Mouse (Mus musculus) inflammation-experienced regulatory T-cells, adult 6 months (primary cell): ENCODE measurements around the gene Ncor1. TPM values are rescaled to one million over a fixed set of nuclear protein-coding genes. Genes with fewer than 3 reads are reported as not detected.
"Not testable (repeated sequence)": the region's sequence is repeated elsewhere in the genome, so short reads cannot be mapped to it uniquely, and the experiment has no call there.

Source experiments
- ATAC-seq: one replicate; pipeline ENCODE4 v1.8.0; 2017
- polyA plus RNA-seq, 3 experiments: library from polyadenylated mRNA; unstranded; fragments of 100-300 nt; shearing (Covaris generic); gene quantifications; one replicate each; pipeline ENCODE4 v1.2.1; 2017

Ncor1 gene
- polyA plus RNA-seq, 3 experiments from 2014 or later, result 165 to 215 (median 193) TPM

DNA sequence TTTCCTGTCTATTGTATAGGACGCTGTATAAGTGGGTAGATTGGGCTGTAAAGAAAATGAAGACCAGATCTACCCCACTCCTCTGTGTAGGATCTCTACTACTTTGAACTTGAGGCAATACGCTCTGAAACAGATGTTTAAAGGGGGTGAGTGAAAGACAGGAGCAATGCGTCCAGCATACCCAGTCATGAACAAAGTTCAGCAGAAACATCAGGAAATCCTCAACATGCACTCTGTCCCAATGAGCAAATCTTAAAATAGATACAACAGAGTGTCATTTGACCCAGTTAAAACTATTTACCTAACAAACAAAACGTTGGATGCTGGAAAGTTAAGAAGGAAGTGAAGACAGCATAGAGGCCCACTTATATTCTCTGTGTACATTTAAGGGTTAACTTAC is 106.4 kb downstream of the Ncor1 start:
- ATAC-seq, result no peak

DNA sequence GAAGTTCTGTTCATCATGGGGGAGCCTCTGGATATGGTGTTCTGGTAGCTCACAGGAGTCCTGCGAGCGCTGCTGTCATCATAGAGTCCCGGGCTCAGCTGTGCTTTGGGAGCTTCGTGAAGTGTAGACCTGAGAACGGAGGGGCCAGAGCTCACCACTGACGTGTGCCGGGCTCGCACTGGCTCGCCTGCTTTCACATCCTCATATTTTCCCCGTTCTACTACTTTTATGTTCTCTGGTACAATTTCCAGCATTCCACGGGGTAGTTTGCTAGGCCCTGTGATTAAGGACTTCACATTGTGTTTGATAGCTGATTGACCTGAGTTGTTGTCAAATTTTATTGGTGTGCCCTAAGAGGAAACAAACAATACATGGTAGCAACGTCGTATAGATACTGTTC is 115.3 kb downstream of the Ncor1 start:
- ATAC-seq, result no peak

DNA sequence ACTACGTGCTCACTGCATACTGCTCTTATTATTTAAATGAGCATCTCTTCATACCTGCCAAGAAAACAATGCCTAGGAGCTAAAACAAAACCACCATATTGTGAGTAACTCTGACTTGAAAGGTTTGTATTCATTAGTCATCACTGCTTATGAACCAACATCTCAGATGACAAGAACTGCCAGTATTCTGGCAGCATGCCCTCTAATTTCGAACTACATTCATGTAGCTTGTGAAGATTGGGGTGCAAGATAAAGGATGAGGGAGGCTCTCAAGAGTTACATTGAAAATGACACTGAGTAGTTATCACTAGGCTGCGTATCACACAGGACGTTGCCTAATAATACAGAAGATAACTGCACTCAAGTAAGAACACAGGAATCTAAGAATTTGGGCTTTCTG is 126.1 kb downstream of the Ncor1 start:
- ATAC-seq, result no peak

DNA sequence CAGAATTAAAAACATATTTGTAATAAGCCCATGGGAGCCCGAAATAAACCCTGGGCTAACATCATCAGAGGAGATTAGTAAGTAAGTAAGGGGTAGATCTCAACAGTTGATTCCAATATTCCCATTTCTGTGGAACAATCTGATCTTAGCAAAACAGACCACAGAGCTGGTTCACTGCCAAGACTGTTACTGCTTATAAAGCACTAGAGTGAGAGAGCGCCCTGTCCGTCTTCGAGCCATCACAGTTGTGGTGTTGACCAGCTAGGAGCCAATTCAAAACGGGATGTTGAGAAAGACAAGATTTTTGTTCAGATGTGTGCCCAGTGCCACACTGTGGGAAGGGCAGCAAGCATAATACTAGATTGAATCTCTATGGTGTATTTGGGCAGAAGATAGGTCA is 127.2 kb downstream of the Ncor1 start:
- no peak for ATAC-seq

DNA sequence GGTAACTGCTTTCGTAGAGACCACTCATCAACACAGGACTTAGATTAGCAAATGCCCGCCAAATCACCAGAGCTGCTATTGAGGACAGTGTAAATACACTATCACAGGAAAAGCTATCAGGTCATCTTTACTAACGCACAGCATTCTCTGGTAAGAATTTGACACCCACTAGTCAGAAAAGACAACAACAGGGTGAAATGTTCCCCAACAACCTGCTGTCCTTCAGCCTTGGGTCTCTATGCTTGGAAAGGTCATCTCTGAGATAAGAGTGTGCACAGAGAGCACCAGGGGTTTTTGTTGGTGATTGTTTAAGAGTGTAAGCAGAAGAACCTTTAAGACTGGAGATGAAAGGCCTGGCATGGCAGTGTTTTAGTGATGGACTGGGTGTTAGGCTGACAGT is 134.7 kb downstream of the Ncor1 start:
- no peak for ATAC-seq

DNA sequence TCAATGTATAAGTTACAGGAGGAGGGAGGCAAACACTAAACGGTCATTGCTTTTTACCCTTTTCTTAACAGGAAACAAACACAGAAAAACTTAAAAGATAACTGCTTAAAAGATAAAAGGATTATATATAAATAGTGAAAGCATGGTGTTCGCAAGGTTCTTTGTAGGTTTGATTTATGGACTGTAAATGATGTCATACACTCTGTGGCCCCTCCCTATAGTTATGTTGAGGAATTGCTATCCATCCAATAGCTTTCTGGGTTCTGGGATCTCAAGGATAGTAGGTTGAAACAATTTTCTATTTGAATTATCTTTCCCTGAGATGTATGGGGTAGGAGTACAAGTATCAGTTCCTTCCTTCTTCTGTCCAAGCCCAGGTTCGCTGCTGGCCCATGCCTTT is 138.2 kb downstream of the Ncor1 start:
- no peak for ATAC-seq

DNA sequence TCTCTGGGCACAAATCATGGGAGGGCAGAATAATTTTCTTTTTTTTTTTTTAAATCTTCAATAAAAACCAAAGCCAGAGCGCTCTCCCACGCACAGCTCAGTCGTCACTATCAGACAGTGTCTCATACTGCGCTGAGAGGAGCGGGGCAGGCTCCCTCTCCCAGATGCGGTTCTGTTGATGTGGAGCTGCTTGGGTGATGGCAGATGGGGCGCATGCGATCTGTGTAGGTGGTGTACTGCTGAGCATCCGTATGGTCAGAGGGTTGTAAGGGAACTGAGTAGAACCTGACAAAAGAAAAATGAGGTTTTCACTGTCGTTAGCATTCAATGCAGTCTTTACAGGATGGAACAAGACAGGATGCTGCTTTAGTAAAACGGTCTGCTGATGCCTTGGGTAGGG is 140.6 kb downstream of the Ncor1 start:
- no peak for ATAC-seq

DNA sequence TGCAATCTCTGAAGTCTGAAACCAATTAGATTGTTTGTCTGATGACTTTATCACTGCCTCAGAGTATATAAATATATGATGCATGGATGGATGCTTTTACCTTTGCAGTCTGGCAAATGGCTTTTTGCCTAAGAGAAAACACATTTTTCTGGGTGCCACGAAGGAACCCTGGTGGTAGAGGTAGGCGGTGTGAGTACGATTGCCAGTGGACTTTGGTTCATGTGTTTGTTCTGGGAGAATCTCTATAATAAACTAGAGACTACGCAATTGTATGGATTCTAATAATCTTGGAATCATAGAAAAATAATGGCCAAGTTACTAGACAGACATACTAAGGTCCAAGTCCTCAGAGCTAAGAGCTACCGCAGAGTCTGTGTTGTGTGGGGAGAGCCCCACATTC is 143.4 kb downstream of the Ncor1 start:
- no peak for ATAC-seq

DNA sequence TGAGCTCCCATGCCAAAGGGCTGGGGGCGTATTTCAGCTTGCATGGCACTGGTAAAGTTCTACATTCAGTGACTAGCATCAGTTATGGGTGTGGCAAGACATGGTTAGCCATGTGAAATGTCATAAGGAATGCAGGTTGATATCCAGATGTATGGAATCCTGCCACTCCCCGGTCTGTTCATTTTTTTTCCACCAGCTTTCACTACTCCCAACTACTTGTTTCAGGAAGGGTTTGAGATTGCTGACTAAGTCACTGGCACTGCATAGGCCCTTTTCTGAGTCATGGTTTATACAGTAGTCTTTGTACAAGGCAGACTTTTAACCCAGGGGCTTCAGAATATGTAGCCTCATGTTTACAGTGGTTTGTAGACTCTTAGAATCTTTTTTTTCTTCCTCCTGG is 149.0 kb downstream of the Ncor1 start:
- no peak for ATAC-seq

DNA sequence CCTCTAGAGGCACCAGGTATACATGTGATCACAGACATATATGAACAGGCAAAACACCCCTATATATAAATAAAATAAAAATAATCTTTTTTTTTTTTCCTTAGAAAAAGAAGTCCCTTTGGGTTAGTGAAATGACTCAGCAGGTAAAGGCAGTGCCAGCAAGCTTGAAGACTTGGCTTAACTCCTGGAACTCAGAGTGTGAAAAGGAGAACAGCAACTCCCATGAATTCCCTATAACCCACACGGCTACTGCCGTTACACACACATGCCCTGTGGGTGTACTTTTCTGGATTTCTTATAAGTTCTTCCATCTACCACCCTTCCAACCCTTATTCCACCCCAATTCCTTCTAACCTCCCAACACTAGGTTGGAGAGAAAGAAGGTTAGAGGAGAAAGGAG is 152.5 kb downstream of the Ncor1 start:
- no peak for ATAC-seq

DNA sequence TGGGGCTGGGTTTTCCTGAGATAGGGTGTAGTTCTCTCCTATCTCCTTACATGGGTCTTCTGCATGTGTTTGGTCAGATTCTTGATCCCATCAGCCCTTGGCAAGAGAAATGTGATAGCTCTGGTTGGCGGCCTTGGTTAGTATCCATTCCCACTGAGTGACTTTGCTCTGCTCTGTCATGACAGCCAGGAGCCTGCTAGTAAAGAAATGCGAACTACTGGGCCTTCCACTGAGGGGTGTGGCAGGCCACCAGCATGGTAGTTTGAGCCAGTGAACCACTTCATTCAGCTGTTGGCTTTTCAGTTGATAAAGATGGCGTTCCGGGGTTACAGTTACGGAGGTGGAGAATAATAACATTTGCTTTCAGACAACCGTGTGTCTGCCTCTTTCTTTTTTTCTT is 159.5 kb downstream of the Ncor1 start:
- ATAC-seq, result no peak

DNA sequence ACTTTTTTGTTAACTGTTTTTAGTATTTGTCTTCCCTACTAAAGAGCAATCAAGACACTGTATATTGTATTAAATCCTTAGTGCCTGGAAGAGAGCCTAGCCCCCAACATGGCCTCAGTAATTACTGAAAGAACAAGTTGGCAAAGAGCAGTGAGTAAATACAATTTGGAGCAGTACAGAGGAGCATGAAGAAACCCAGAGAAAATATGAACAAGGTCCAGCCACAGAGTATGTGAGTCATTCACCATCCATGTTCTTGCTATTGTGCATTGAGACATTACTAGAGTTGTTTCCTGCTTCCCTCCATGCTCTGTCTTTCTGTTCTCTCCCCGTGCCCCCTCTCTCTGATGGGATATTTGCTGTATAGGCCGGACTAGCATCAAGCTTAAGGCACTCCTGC is 164.2 kb downstream of the Ncor1 start:
- ATAC-seq, result no peak

DNA sequence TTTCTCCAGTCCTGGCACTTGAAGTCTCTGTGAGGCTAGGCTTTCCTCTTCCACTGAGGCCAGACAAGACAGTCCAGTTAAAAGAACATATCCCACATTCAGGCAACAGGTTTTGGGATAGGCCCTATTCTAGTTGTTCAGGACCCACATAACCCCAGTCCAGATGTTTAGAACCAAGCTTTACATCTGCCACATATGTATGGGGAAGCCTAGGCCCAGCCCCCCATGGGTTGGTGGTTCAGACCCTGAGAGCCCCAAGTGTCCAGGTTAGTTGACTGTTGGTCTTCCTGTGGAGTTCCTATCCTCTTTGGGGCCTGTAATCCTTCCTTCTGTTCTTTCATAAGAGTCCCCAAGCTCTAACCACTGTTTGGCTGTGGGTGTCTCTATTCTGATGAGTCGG is 170.6 kb downstream of the Ncor1 start:
- no peak for ATAC-seq

DNA sequence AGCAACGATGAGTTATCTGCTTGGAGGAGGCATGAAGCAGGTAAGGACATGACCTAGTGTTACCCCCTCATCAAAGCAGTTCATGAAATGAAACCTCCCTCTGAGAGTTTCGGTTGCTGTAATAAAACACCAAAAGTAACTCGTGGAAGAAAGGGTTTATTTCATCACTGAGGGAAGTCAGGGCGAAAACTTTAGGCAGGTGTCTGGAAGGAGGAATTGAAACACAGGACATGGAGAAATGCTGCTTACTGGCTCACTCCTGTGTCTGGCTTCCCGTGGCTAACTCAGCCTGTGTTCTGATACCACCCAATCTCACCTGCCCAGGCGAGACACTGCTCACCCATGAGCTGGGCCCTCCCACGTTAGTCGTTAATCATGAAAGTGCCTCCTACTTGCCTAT is 173.3 kb downstream of the Ncor1 start:
- ATAC-seq, result no peak

DNA sequence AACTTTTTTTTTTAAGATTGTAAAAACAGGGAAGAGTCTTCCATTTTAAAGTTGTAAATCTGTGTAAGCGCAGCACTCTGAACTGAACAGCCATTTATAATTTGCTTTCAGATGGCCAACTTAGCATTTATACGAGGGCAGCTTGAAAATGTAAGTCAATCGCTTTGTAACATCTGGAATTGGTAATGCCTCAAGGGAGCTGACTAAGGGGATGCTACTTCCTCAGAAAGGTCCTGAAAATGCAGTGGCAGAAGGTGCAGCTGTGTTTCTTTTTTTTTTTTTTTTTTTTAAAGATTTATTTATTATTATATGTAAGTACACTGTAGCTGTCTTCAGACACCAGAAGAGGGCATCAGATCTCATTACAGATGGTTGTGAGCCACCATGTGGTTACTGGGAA is 174.3 kb downstream of the Ncor1 start:
- ATAC-seq, result not testable (repeated sequence)

DNA sequence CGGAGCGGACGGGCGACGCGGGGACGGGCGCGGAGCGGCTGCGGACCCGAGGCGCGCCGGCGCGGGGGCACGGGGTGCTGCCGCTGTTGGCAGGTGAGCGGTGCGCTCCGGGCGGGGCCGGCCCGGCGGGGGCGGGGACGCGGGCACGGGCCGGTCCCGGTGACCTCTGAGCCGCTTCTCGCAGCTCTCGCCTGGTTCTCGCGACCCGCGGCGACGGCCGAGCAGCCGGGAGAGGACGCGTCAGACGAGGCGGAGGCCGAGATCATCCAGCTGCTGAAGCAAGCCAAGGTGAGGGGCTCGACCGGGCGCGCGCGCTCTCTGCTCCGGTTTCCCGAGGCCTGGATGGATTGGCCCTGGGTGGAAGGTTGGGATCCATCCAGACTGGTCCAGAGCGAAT is 176.7 kb downstream of the Ncor1 start:
- peak; percentile 8 for ATAC-seq

DNA sequence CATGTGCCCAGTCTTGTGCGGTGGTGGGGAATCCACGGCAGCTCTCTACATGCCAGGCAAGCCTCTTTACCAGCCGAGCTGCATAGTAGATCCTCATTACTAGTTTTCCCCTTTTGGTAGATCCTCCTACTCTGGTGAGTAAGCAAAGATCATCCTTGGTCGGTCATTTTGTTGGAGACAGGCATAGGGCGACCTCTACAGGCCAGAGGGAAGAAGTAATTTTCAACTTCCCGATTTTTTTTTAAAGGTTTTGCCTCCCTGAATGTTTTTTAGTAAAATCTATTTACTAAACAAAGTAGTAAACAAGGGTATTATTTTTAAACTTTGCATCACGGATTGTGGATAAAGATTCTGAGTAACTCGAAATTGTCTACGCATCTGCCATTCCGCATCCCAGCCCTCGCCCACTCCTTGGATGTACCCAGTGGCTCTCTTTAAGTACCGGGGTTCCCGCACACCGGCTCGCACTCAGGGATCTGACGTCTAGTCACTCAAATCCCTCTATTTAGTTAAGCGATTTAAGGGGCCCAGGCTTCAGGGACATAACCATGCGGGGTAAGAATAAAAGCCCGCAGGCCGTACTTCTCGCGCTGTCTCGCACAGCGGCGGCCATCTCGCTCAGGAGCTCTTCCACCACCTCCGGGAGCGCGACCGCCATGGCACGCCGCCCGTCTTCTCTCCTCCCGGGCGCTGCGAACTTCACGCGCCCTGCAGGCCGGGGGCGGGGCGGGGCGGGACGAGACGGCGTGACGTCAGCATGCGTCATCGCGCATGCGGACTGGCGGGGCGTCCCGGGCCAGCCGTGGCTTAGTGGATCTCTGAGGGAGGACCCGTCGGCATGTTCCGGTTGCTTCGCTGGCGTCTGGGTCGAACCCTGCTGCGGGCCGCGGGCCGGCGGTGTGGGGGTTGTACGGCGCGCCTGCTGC is 177.4 kb downstream of the Ncor1 start, which contains the start of the genes Zswim7 and Ttc19:
Gene Zswim7, minus strand, starts transcription at position 701 of the 926 bp plus-strand sequence.
Gene Ttc19, plus strand, starts transcription at position 799 of the 926 bp plus-strand sequence.
- ATAC-seq, result peak; percentile 76

DNA sequence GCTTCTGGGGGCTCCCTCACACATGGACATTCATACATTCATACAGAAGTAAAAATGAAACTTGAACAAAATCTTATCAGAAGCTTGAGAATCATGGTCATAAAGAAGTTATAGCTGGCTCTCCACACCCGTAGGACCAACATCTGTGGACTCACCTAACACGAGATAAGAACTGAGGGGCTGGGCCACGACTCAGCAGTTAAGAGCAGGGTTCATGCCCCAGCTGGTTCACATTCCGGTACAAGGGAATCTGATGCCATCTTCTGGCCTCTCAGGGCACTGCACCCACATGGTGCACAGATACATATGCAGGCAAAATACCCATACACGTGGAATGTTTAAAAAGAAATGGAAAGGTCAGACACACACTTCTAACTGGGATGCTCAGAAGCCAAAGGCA is 180.3 kb downstream of the Ncor1 start:
- no peak for ATAC-seq

DNA sequence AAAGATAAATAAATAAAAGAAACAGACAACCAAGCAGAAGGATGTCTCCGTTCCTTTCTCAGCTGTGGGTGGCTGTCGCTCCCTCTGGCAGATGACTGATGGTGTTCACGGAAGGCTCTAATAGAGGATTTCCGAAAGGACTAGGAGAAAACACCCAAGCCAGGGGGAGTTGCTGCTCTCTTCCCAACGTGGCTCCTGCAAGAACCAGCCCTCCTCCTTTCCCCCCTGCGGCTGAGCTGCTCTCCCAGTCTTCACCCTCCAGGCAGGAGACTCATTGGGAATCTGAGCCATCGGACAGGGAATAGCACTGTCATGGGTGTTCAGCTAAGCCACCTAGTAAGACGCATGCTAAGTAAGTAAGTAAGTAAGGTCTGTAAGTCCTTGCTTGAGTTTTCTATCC is 181.3 kb downstream of the Ncor1 start:
- no peak for ATAC-seq

DNA sequence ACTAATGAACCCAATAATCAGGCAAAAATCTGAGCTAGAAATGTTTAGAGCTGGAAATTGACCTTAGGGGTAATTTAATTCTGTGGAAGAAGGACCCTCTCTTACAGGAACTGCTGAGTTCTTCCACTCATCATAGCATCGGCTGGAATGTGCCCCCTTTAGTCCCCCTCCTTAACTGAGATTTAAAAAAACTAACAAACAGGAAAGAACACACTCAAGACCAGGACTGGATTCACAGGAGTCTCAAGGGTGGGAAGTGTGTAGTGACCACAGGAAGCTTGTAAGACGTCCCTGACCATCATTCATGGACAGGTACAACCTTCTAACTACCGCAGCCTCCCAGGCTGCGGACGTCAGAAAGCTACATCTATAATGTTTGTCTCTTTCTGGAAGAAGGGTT is 187.5 kb downstream of the Ncor1 start:
- ATAC-seq, result no peak

DNA sequence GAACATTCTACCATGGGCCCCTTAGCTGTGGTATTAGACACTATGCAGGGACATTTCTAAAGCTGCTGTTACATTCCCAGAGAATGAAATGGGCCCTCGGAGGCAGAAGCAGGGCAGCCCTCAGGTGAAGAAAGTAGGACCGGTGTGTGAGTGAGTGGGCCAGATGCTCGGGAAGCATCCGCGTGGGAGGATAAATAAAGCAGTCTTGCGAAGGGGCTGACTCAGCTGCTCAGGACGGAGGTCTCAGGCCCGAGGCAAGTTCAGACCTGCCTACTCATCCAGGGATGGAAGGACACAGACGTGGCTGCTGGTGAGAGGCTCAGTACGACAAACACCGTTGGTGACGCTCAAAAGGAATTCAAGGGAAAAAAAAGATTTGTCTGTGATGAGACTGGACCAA is 189.2 kb downstream of the Ncor1 start:
- ATAC-seq, result no peak

DNA sequence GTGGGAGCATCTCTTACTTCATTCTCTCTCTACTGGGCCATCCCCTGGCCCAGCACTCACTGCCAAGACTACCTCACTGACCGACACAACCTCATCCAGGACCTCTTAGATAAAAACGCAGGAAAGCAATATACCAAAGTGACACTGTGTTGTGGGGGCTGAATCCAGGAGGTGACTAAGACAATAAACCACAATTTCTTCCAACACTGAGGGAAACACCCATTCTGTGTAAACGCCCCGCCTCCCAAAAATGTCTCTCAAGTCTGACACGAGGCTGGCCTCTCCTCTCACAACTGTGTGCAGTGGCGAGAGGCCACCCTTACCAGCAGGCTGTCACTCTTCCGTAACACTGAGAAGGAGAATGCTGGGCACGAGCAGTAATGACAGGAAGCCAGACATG is 190.0 kb downstream of the Ncor1 start:
- no peak for ATAC-seq

DNA sequence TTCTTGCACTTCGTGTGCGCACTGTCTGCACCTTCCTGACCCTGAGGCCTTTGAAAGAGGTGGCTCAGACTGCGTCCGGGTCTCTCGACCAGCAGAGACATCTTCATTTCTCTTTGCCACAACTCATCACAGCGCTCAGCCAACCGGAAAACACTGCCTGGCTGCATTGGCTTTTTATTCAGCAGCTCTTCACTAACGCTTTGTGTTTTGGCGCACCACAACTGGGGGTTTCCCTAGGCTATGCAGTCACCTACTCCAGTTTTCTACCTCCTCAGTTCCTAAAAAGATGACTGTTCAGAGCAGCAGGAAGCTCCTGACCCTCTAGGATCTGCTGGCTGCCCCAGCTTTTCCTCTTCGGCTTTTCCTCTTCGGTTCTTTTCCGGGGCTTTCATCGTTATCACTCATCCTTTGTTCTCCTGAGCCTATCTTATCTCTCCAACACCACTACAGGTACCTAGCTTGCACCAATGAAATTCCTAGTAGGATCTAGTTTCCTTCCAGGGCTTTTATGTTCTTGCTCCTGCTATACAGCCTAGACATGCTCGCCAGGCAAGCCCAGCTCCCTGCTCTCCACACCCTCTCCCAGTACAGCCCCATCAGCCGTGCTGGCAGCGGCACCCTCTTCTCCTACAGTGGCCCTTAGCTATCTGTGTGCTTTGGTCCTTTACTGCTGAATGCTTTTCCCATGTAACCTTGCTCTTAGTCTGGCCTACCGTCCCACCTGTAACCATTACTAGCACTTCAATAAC is 191.7 kb downstream of the Ncor1 start:
- ATAC-seq, result no peak
